Mouse (Mus musculus): Measurements from ENCODE around the gene Chd2. TPM values are rescaled to one million over a fixed set of nuclear protein-coding genes. Genes with fewer than 3 reads are reported as not detected.

Chd2 gene
- polyA plus RNA-seq, 1 experiment from 2014 or later: 40.2 TPM

DNA sequence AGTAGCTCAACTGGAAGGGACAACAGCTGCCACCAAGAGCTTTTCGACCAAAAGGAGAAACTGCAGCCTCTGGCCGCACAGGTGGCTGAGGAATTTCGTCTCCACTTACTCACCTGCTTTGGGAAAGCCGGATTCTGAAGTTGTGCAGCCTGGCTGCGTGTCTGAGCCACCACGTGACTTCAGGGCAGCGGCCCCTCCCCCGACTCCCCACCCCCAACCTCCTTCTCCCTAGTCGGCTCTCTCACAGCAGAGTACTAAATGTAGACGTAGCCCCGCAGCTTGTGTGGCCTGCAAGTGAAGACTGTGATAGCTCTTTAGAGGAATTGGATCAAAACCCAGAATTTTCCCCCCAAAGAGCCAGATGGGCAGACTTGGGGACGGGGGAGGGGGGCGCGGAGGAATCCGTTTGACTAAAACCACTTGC, 151.7 kb downstream of the Chd2 start:
- 0 out of 2 replicates have a peak, but pooled peaks have one; percentile 15 for ATAC-seq
- Histone ChIP-seq H3K9me3 (replicated peaks; ENCODE audit: control insufficient read depth, low read length) (no peaks in the 10 kb centered on the region), H3K27me3 (replicated peaks; ENCODE audit: control insufficient read depth, insufficient read depth, low read length) (no peaks in the 10 kb centered on the region), H3K4me1 (ENCODE audit: control insufficient read depth, insufficient read depth, low read length) (peaks cover 44% of the 10 kb centered on the region), H3K9ac (ENCODE audit: low read length) (peak overlapping the region; percentile 90), H3K4me3 (ENCODE audit: low read depth, low read length) (peak overlapping the region; percentile 65), H3K36me3 (ENCODE audit: control insufficient read depth, insufficient read depth, low read length) (no peaks in the 10 kb centered on the region), H3K4me2 (ENCODE audit: low read length) (peak overlapping the region; percentile 88), H3K27ac (ENCODE audit: low read depth, low read length) (peak overlapping the region; percentile 85)
- peak; percentile 67 for DNase-seq (ENCODE audit: low spot score)
- 3% methylated on average over 15 of the region's 15 CpGs for WGBS

DNA sequence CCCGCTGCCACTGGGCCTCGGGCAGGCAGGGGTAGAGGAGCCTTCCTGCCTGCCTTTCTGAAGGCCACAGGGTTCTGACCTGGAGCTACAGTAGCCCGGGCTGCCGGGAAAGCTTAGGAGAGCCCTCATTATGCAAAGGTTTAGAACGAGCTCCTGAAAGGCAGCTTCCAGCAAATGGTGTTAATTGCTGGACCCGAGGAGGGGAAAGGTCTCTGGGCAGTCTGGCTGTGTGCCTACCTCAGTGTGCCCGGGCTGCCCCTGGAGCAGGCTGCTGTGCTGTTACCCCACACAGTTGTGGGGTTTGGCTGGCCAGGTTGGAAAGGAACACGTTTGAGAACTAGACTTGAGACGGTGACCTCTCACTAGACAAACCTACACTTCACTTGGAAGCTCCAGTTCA, 152.2 kb downstream of the Chd2 start:
- Histone ChIP-seq H3K4me3 (ENCODE audit: low read depth, low read length) (no peak overlapping the region), H3K9me3 (replicated peaks; ENCODE audit: control insufficient read depth, low read length) (no peaks in the 10 kb centered on the region), H3K27ac (ENCODE audit: low read depth, low read length) (peak overlapping the region; percentile 85; the same call in 1 of the 2 replicates), H3K27me3 (replicated peaks; ENCODE audit: control insufficient read depth, insufficient read depth, low read length) (no peaks in the 10 kb centered on the region), H3K4me2 (ENCODE audit: low read length) (peak overlapping the region; percentile 88), H3K4me1 (ENCODE audit: control insufficient read depth, insufficient read depth, low read length) (peaks cover 44% of the 10 kb centered on the region), H3K36me3 (ENCODE audit: control insufficient read depth, insufficient read depth, low read length) (no peaks in the 10 kb centered on the region), H3K9ac (ENCODE audit: low read length) (peak overlapping the region; percentile 90; the same call in 1 of the 2 replicates)
- DNase-seq (ENCODE audit: low spot score) (no peak), ATAC-seq (no peak)
- 6% methylated on average over 9 of the region's 9 CpGs for WGBS

DNA sequence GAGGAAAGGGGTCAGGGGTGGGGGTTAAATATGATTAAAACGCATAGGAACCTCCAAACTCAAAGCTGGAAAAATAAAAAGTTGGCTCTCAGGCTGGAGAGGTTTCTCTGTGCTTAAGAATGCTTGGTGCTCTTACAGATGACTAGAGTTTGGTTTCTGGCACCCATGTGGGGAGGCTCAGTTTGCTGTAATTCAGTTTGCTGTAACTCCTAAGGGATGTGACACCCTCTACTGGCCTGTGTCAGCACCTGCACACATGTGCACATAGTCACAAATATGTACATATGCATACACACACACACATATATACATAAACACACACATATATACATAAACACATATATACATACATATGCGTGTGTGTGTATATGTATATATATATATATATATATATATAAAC, 152.8 kb downstream of the Chd2 start:
- H3K4me3 ChIP-seq (ENCODE audit: low read depth, low read length): no peak overlapping the region
- H3K27me3 ChIP-seq (replicated peaks; ENCODE audit: control insufficient read depth, insufficient read depth, low read length): no peaks in the 10 kb centered on the region
- DNase-seq (ENCODE audit: low spot score): no peak
- no peak for ATAC-seq
- no peaks in the 10 kb centered on the region for H3K9me3 ChIP-seq (replicated peaks; ENCODE audit: control insufficient read depth, low read length)
- H3K36me3 ChIP-seq (ENCODE audit: control insufficient read depth, insufficient read depth, low read length): 0 out of 2 replicates have a peak, but pooled peaks cover 3% of the 10 kb centered on the region
- 75% methylated on average over 2 of the region's 2 CpGs for WGBS
- H3K4me1 ChIP-seq (ENCODE audit: control insufficient read depth, insufficient read depth, low read length): peaks cover 42% of the 10 kb centered on the region
- H3K4me2 ChIP-seq (ENCODE audit: low read length): no peak overlapping the region
- H3K9ac ChIP-seq (ENCODE audit: low read length): no peak overlapping the region
- 0 out of 2 replicates have a peak overlapping the region, but pooled peaks have one; percentile 2 for H3K27ac ChIP-seq (ENCODE audit: low read depth, low read length)

DNA sequence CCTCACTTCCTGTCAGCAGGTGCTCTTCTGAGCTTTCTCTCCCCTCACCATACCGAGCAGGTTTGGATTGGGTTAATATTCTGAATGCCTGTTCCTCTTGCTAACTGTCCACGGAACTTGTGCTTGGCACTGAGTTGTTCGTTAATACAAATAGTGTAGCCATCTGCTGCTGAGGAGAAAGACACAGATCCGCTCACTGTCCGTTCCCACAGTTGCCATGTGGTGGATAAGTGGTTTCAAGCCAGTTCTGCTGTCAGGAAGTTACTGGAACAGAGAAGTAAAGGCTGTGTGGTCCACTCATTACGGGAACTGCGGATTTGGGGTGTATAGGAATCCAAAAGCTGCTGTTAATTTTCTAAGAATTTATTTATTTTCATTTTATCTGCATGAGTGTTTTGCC, 158.8 kb downstream of the Chd2 start:
- Histone ChIP-seq H3K36me3 (ENCODE audit: control insufficient read depth, insufficient read depth, low read length) (0 out of 2 replicates have a peak, but pooled peaks cover 6% of the 10 kb centered on the region), H3K4me2 (ENCODE audit: low read length) (no peak overlapping the region), H3K9ac (ENCODE audit: low read length) (no peak overlapping the region), H3K9me3 (replicated peaks; ENCODE audit: control insufficient read depth, low read length) (no peaks in the 10 kb centered on the region), H3K27me3 (replicated peaks; ENCODE audit: control insufficient read depth, insufficient read depth, low read length) (no peaks in the 10 kb centered on the region), H3K4me1 (ENCODE audit: control insufficient read depth, insufficient read depth, low read length) (peaks cover 29% of the 10 kb centered on the region), H3K4me3 (ENCODE audit: low read depth, low read length) (no peak overlapping the region), H3K27ac (ENCODE audit: low read depth, low read length) (no peak overlapping the region)
- no peak for DNase-seq (ENCODE audit: low spot score)
- 56% methylated on average over 7 of the region's 7 CpGs for WGBS
- ATAC-seq: no peak

DNA sequence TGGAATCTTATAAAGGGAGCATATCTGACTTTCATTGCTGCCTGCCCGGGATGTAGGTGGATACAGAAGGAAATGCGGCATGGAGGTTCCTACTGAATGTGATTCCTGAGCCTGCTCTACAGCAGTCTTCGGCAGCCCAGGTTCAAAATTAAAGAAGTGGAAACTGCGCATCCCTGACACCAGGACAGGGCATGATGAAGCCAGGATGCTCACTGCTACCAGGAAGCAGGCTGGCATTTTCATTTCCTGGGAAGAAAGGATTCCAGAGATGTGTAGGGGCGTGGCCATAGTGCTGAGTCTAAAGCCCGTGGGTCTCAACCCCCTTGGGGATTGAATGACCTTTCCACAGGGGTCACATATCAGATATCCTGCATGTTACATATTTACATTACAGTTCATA, 163.6 kb downstream of the Chd2 start:
- Histone ChIP-seq H3K4me2 (ENCODE audit: low read length) (peak overlapping the region; percentile 92), H3K4me3 (ENCODE audit: low read depth, low read length) (peak overlapping the region; percentile 84), H3K36me3 (ENCODE audit: control insufficient read depth, insufficient read depth, low read length) (no peaks in the 10 kb centered on the region), H3K9me3 (replicated peaks; ENCODE audit: control insufficient read depth, low read length) (no peaks in the 10 kb centered on the region), H3K9ac (ENCODE audit: low read length) (peak overlapping the region; percentile 74), H3K27ac (ENCODE audit: low read depth, low read length) (peak overlapping the region; percentile 94; the same call in 1 of the 2 replicates), H3K4me1 (ENCODE audit: control insufficient read depth, insufficient read depth, low read length) (peaks cover 31% of the 10 kb centered on the region), H3K27me3 (replicated peaks; ENCODE audit: control insufficient read depth, insufficient read depth, low read length) (no peaks in the 10 kb centered on the region)
- ATAC-seq: no peak
- no peak for DNase-seq (ENCODE audit: low spot score)
- WGBS: 42% methylated on average over 6 of the region's 6 CpGs

DNA sequence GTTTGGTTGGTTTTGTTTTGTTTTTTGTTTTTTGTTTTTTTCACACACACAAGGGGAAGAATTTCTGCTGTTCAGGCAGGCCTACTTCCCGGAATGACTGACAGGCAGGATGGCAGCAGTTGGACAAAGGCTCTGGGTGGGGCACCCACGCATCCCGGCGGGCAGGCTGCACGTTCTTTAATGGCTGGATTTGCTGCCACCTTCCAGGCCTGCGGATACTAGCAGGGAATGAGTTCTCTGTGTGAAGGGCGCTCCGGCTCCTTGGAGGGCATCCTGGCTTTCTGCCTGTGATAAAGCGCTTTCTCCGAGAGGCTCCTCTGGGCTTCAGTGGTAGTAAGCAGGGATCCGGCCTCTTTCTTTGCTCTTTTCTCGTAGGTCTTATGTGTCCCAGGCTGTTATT, 164.3 kb downstream of the Chd2 start:
- DNase-seq (ENCODE audit: low spot score): peak; percentile 61
- peak overlapping the region; percentile 94; the same call in 1 of the 2 replicates for H3K27ac ChIP-seq (ENCODE audit: low read depth, low read length)

More for the DNA sequence above, 164.3 kb downstream of the Chd2 start:
- peak overlapping the region; percentile 84 for H3K4me3 ChIP-seq (ENCODE audit: low read depth, low read length)
- ATAC-seq: no peak
- peaks cover 36% of the 10 kb centered on the region for H3K4me1 ChIP-seq (ENCODE audit: control insufficient read depth, insufficient read depth, low read length)
- H3K9me3 ChIP-seq (replicated peaks; ENCODE audit: control insufficient read depth, low read length): no peaks in the 10 kb centered on the region
- H3K36me3 ChIP-seq (ENCODE audit: control insufficient read depth, insufficient read depth, low read length): no peaks in the 10 kb centered on the region
- 3% methylated on average over 12 of the region's 12 CpGs for WGBS
- H3K4me2 ChIP-seq (ENCODE audit: low read length): peak overlapping the region; percentile 92
- H3K27me3 ChIP-seq (replicated peaks; ENCODE audit: control insufficient read depth, insufficient read depth, low read length): no peaks in the 10 kb centered on the region
- H3K9ac ChIP-seq (ENCODE audit: low read length): peak overlapping the region; percentile 74

Other genes starting within 250 kb of the Chd2 start
- gene Rgma, start 166.3 kb downstream of the Chd2 start, polyA plus RNA-seq (2014; fragmentation: Nextera tagmentation; extraction: Ambion mirVana): 20.6 and 23.6 TPM in 2 replicates
- gene Fam174b, start 198.5 kb upstream of the Chd2 start, polyA plus RNA-seq (2014; fragmentation: Nextera tagmentation; extraction: Ambion mirVana): 13.2 and 22.6 TPM in 2 replicates